Mouse (Mus musculus) intestine, embryonic 16.5 days (tissue): ENCODE data around the gene Gucy2e. TPM values are rescaled to one million over a fixed set of nuclear protein-coding genes. Genes with fewer than 3 reads are reported as not detected.

Source experiments
- ATAC-seq: fragments of 200-750 bp; cut with Nextera tagmentation; 2 replicates; pipeline ENCODE4 v1.8.0; 2017; ENCODE audit warnings: moderate TSS enrichment, moderate library complexity
- H3K27ac ChIP-seq: fragments of 300-500 bp; sonication (generic); 2 replicates; pipeline ENCODE4 v1.5.1; 2014; ENCODE audit warnings: mild to moderate bottlenecking, low read length
- H3K27me3 ChIP-seq: fragments of 300-500 bp; sonication (generic); replicated peaks from 2 replicates; pipeline ENCODE4 v1.6.1; 2014; ENCODE audit warnings: low read length, control low read depth, mixed read lengths; ENCODE audit not compliant: control insufficient read depth, insufficient read depth
- H3K36me3 ChIP-seq: fragments of 300-500 bp; sonication (generic); 2 replicates; pipeline ENCODE4 v1.6.1; 2014; ENCODE audit warnings: low read length, control low read depth; ENCODE audit not compliant: control insufficient read depth, insufficient read depth
- H3K4me1 ChIP-seq: fragments of 300-500 bp; sonication (generic); 2 replicates; pipeline ENCODE4 v1.6.1; 2014; ENCODE audit warnings: low read length, control low read depth, mixed read lengths; ENCODE audit not compliant: control insufficient read depth, insufficient read depth
- H3K4me2 ChIP-seq: fragments of 300-500 bp; sonication (generic); 2 replicates; pipeline ENCODE4 v1.6.1; 2014; ENCODE audit warnings: low read depth, low read length, control low read depth
- H3K4me3 ChIP-seq: fragments of 300-500 bp; sonication (generic); 2 replicates; pipeline ENCODE4 v1.5.1; 2014; ENCODE audit warnings: mild to moderate bottlenecking, low read length
- H3K9ac ChIP-seq: fragments of 300-500 bp; sonication (generic); 2 replicates; pipeline ENCODE4 v1.6.1; 2014; ENCODE audit warnings: low read depth, low read length
- H3K9me3 ChIP-seq: fragments of 300-500 bp; sonication (generic); 2 replicates; pipeline ENCODE4 v1.6.1; 2016; ENCODE audit warnings: low read length, control low read depth; ENCODE audit not compliant: control insufficient read depth
- WGBS: fragments of 180-500 bp; shearing (Covaris S2); extraction: QIAGEN DNeasy Blood & Tissue Kit; methylation state at CpG from one replicate; pipeline ENCODE4 v1.1.7; 2014; 5-methylcytosine and 5-hydroxymethylcytosine counted together
- polyA plus RNA-seq: library from polyadenylated mRNA; unstranded; fragments of >200 nt; fragmentation: Nextera tagmentation; extraction: Ambion mirVana; gene quantifications from 2 replicates; pipeline ENCODE4 v1.2.1, GENCODE M21; 2015

Gucy2e gene
- polyA plus RNA-seq, 1 experiment from 2014 or later: 0.07 TPM

DNA sequence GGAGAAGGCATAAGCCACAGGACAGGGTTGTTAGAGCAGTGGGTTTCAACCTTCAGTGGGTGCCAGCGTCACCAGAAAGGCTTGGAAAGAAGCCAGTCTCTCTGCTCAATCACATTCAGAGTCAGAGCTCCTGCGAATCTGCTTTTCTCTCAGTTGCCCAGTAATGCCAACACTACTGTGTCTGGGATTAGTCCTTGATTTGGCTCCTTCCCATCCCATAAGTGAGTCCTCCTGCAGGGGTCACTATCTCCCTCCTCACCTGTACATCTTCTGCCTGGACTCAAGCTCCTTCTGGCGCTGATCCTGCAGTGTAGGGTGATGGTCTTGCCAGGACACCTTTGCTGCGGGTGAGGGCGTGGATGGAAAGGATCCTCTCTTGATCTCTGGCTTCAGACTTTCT is 40.1 kb downstream of the Gucy2e start:
- Histone ChIP-seq H3K4me3 (peak overlapping the region; percentile 31), H3K9me3 (no peaks in the 10 kb centered on the region), H3K9ac (peak overlapping the region; percentile 27; the same call in 1 of the 2 replicates), H3K27ac (no peak overlapping the region), H3K27me3 (peaks cover 11% of the 10 kb centered on the region), H3K4me1 (peaks cover 5% of the 10 kb centered on the region; the same call in 1 of the 2 replicates), H3K36me3 (no peaks in the 10 kb centered on the region), H3K4me2 (peak overlapping the region; percentile 47)
- 7% methylated on average over 5 of the region's 5 CpGs for WGBS
- no peak for ATAC-seq

DNA sequence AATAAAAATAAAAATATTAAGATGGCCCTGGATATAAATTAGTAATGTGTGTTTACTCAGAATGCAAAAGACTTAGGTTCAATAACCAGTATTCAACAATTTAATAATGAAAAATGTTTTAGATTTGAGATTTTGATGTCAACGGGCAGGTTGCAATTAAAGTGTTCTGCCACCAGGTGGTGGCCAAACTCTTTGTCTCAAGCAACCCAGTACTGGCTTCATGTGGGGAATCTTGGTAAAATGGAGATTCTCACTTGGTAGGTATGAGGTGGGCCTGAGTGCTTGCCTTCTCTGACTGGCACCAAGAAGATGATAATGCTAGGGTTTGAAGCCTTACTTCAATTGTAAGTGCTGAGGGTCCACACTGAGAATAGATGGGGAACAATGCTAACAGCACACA is 44.0 kb downstream of the Gucy2e start:
- Histone ChIP-seq H3K9ac (no peak overlapping the region), H3K27me3 (peaks cover 11% of the 10 kb centered on the region), H3K4me2 (no peak overlapping the region), H3K27ac (no peak overlapping the region), H3K9me3 (no peaks in the 10 kb centered on the region), H3K36me3 (no peaks in the 10 kb centered on the region), H3K4me3 (no peak overlapping the region), H3K4me1 (peaks cover 5% of the 10 kb centered on the region; the same call in 1 of the 2 replicates)
- ATAC-seq: no peak
- WGBS: 2% methylated on average over 1 of the region's 1 CpGs

GRCm38 (mm10) chr11:69185936-69186335 is 50.9 kb downstream of the Gucy2e start:
- H3K4me1 ChIP-seq: no peaks in the 10 kb centered on the region
- WGBS: 83% methylated on average over 6 of the region's 6 CpGs
- H3K27ac ChIP-seq: no peak overlapping the region

GRCm38 (mm10) chr11:69185031-69185430 is 51.8 kb downstream of the Gucy2e start:
- no peak for ATAC-seq
- WGBS: 88% methylated on average over 5 of the region's 5 CpGs
- H3K4me3 ChIP-seq: no peak overlapping the region
- no peaks in the 10 kb centered on the region for H3K27me3 ChIP-seq
- H3K36me3 ChIP-seq: no peaks in the 10 kb centered on the region
- no peak overlapping the region for H3K9ac ChIP-seq
- no peaks in the 10 kb centered on the region for H3K4me1 ChIP-seq
- H3K27ac ChIP-seq: no peak overlapping the region
- H3K9me3 ChIP-seq: no peaks in the 10 kb centered on the region
- H3K4me2 ChIP-seq: no peak overlapping the region

More at GRCm38 (mm10) chr11:69185936-69186335, 50.9 kb downstream of the Gucy2e start:
- Histone ChIP-seq H3K9ac (no peak overlapping the region), H3K4me3 (no peak overlapping the region), H3K27me3 (no peaks in the 10 kb centered on the region), H3K36me3 (no peaks in the 10 kb centered on the region), H3K4me2 (no peak overlapping the region), H3K9me3 (no peaks in the 10 kb centered on the region)
- no peak for ATAC-seq

DNA sequence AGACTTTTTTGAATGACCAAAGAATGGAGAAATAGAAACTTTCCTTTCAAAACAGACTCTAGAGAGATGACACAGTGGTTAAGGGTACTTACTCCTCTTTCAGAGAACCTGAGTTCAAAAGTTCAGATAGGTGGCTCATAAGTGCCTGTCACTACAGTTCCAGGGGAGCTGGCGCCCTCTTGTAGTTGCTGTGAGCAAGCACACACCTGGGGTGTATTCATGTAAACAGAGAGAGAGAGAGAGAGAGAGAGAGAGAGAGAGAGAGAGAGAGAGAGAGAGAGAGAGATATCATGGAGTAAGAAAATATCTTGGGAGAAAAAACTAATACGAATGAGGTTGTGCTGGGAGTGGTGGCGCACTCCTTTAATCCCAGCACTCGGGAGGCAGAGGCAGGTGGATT is 56.7 kb downstream of the Gucy2e start:
- Histone ChIP-seq H3K27me3 (no peaks in the 10 kb centered on the region), H3K4me3 (no peak overlapping the region), H3K4me1 (no peaks in the 10 kb centered on the region), H3K4me2 (no peak overlapping the region), H3K36me3 (no peaks in the 10 kb centered on the region), H3K9ac (no peak overlapping the region), H3K27ac (no peak overlapping the region), H3K9me3 (no peaks in the 10 kb centered on the region)
- no peak for ATAC-seq
- WGBS: 84% methylated on average over 4 of the region's 4 CpGs

GRCm38 (mm10) chr11:69179512-69179911 is 57.3 kb downstream of the Gucy2e start:
- Histone ChIP-seq H3K27me3 (no peaks in the 10 kb centered on the region), H3K4me1 (no peaks in the 10 kb centered on the region), H3K36me3 (no peaks in the 10 kb centered on the region), H3K9me3 (no peaks in the 10 kb centered on the region), H3K9ac (no peak overlapping the region), H3K27ac (no peak overlapping the region), H3K4me2 (no peak overlapping the region), H3K4me3 (no peak overlapping the region)
- ATAC-seq: no peak
- 59% methylated on average over 3 of the region's 3 CpGs for WGBS

GRCm38 (mm10) chr11:69178525-69178924 is 58.3 kb downstream of the Gucy2e start:
- Histone ChIP-seq H3K36me3 (no peaks in the 10 kb centered on the region), H3K4me3 (no peak overlapping the region), H3K4me1 (no peaks in the 10 kb centered on the region), H3K9ac (no peak overlapping the region), H3K27me3 (no peaks in the 10 kb centered on the region), H3K4me2 (no peak overlapping the region), H3K27ac (no peak overlapping the region), H3K9me3 (no peaks in the 10 kb centered on the region)
- WGBS: 83% methylated on average over 3 of the region's 3 CpGs
- no peak for ATAC-seq

- Histone ChIP-seq H3K4me1 (no peaks in the 10 kb centered on the region), H3K36me3 (no peaks in the 10 kb centered on the region), H3K27me3 (no peaks in the 10 kb centered on the region), H3K9me3 (no peaks in the 10 kb centered on the region), H3K27ac (no peak overlapping the region), H3K9ac (no peak overlapping the region), H3K4me2 (no peak overlapping the region), H3K4me3 (no peak overlapping the region)
- WGBS: 84% methylated on average over 7 of the region's 7 CpGs
- no peak for ATAC-seq
Observed at GRCm38 (mm10) chr11:69174722-69175121, 62.1 kb downstream of the Gucy2e start.

GRCm38 (mm10) chr11:69172606-69173005 is 64.2 kb downstream of the Gucy2e start:
- no peak overlapping the region for H3K4me3 ChIP-seq
- no peak overlapping the region for H3K27ac ChIP-seq

DNA sequence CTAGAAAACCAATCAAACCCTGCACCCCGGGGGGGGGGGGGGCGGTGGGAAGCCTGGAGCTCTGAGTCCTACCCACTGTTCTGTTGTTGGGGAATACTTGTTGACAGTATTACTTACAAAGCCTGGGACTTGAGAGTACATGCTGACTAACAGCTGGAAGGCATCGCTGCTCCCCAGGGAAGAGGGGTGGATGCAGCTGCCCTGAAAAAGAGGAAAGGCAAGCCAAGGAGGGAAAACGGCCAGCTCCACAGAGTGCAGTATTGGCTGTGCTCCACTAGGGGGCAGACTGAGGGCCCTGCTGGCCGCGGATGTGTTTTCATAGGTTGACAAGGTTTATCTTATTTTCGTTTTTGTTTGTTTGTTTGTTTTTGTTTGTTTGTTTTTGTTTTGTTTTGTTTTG is 65.2 kb downstream of the Gucy2e start:
- H3K9me3 ChIP-seq: no peaks in the 10 kb centered on the region
- H3K27ac ChIP-seq: no peak overlapping the region
- no peaks in the 10 kb centered on the region for H3K36me3 ChIP-seq
- no peaks in the 10 kb centered on the region for H3K27me3 ChIP-seq
- 25% methylated on average over 7 of the region's 7 CpGs for WGBS
- no peak overlapping the region for H3K4me3 ChIP-seq
- H3K4me2 ChIP-seq: no peak overlapping the region
- no peak overlapping the region for H3K9ac ChIP-seq
- H3K4me1 ChIP-seq: no peaks in the 10 kb centered on the region
- no peak for ATAC-seq

More at GRCm38 (mm10) chr11:69172606-69173005, 64.2 kb downstream of the Gucy2e start:
- H3K9ac ChIP-seq: no peak overlapping the region
- no peaks in the 10 kb centered on the region for H3K36me3 ChIP-seq
- H3K27me3 ChIP-seq: no peaks in the 10 kb centered on the region
- no peaks in the 10 kb centered on the region for H3K4me1 ChIP-seq
- no peak overlapping the region for H3K4me2 ChIP-seq
- ATAC-seq: no peak
- 86% methylated on average over 2 of the region's 2 CpGs for WGBS
- no peaks in the 10 kb centered on the region for H3K9me3 ChIP-seq
